Mouse (Mus musculus) kidney, embryonic 14.5 days (tissue): Measurements from ENCODE around the gene Olfr541. TPM values are rescaled to one million over a fixed set of nuclear protein-coding genes. Genes with fewer than 3 reads are reported as not detected.

Experiments used
- ATAC-seq: fragments of 200-750 bp; cut with Nextera tagmentation; 2 replicates; pipeline ENCODE4 v1.8.0; 2017; ENCODE audit warnings: moderate number of reproducible peaks, mild to moderate bottlenecking, moderate TSS enrichment, moderate library complexity; ENCODE audit not compliant: low FRiP score, low TSS enrichment
- H3K27ac ChIP-seq: fragments of 300-500 bp; sonication (generic); 2 replicates; pipeline ENCODE4 v1.5.1; 2014; ENCODE audit warnings: low read depth, mild to moderate bottlenecking, low read length, moderate library complexity, mixed read lengths
- H3K27me3 ChIP-seq: fragments of 300-500 bp; sonication (generic); 2 replicates; pipeline ENCODE4 v1.6.1; 2014; ENCODE audit warnings: mild to moderate bottlenecking, low read length; ENCODE audit not compliant: control insufficient read depth, insufficient read depth
- H3K36me3 ChIP-seq: fragments of 300-500 bp; sonication (generic); 2 replicates; pipeline ENCODE4 v1.6.1; 2014; ENCODE audit warnings: low read length, mixed read lengths; ENCODE audit not compliant: control insufficient read depth, insufficient read depth
- H3K4me1 ChIP-seq: fragments of 300-500 bp; sonication (generic); 2 replicates; pipeline ENCODE4 v1.6.1; 2014; ENCODE audit warnings: low read length, mixed read lengths; ENCODE audit not compliant: control insufficient read depth, insufficient read depth
- H3K4me2 ChIP-seq: fragments of 300-500 bp; sonication (generic); replicated peaks from 2 replicates; pipeline ENCODE4 v1.6.1; 2014; ENCODE audit warnings: low read depth, mild to moderate bottlenecking, low read length
- H3K4me3 ChIP-seq: fragments of 300-500 bp; sonication (generic); 2 replicates; pipeline ENCODE4 v1.5.1; 2014; ENCODE audit warnings: mild to moderate bottlenecking, low read length
- H3K9ac ChIP-seq: fragments of 300-500 bp; sonication (generic); 2 replicates; pipeline ENCODE4 v1.6.1; 2014; ENCODE audit warnings: low read depth, mild to moderate bottlenecking, low read length, moderate library complexity
- H3K9me3 ChIP-seq: fragments of 300-500 bp; sonication (generic); 2 replicates; pipeline ENCODE4 v1.6.1; 2016; ENCODE audit warnings: low read length; ENCODE audit not compliant: control insufficient read depth
- WGBS: fragments of 180-500 bp; shearing (Covaris S2); extraction: QIAGEN DNeasy Blood & Tissue Kit; methylation state at CpG from one replicate; pipeline ENCODE4 v1.1.7; 2014; 5-methylcytosine and 5-hydroxymethylcytosine counted together
- polyA plus RNA-seq: library from polyadenylated mRNA; unstranded; fragments of >200 nt; fragmentation: Nextera tagmentation; extraction: Ambion mirVana; gene quantifications from 2 replicates; pipeline ENCODE4 v1.2.1, GENCODE M21; 2014

Olfr541 gene
- polyA plus RNA-seq, 1 experiment from 2014 or later = not detected

DNA sequence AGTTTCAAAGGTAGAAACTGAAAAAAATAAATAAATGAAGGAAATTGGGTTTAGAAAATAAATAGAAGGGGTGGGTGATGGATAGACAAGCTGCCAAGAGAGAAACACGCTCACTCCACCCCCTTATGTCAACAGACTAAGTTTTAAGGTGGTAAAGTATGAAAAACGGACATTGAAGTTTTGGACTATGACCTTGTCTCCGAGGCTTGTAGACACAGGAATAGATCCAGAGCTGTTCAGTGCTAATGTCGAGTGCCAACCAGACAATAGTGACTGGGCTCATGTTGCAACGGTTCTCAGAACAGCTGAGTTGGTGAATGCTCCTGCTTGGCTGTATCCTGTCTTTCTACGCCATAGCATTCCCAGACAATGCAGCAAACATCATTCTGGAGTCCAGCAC lies 24.0 kb downstream of the Olfr541 start:
- 77% methylated on average over 6 of the region's 6 CpGs for WGBS
- no peak overlapping the region for H3K27ac ChIP-seq
- H3K27me3 ChIP-seq = no peaks in the 10 kb centered on the region
- H3K9ac ChIP-seq = no peak overlapping the region
- no peaks in the 10 kb centered on the region for H3K9me3 ChIP-seq
- H3K4me3 ChIP-seq = no peak overlapping the region
- no peaks in the 10 kb centered on the region for H3K36me3 ChIP-seq
- no peak for ATAC-seq
- H3K4me1 ChIP-seq = no peaks in the 10 kb centered on the region
- H3K4me2 ChIP-seq = no peak overlapping the region

DNA sequence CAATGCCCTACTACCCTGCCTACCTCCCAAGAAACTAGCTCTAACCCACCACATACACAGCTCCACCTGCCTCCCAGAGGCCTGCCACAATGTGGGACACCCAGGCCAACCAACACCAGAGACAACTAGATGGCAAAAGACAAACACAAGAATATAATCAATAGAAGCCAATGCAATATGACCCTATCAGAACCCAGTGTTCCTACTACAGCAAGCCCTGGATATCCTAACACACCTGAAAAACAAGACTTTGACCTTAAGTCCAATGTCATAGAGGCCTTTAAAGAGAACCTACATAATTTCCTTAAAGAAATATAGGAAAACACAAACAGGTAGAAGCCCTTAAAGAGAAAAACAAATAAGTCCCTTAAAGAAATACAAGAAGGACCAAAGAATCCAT lies 28.5 kb downstream of the Olfr541 start:
- Histone ChIP-seq H3K4me1 (no peaks in the 10 kb centered on the region), H3K4me2 (no peak overlapping the region), H3K27me3 (no peaks in the 10 kb centered on the region), H3K4me3 (no peak overlapping the region), H3K9me3 (no peaks in the 10 kb centered on the region), H3K27ac (no peak overlapping the region), H3K9ac (no peak overlapping the region), H3K36me3 (no peaks in the 10 kb centered on the region)
- no peak for ATAC-seq

DNA sequence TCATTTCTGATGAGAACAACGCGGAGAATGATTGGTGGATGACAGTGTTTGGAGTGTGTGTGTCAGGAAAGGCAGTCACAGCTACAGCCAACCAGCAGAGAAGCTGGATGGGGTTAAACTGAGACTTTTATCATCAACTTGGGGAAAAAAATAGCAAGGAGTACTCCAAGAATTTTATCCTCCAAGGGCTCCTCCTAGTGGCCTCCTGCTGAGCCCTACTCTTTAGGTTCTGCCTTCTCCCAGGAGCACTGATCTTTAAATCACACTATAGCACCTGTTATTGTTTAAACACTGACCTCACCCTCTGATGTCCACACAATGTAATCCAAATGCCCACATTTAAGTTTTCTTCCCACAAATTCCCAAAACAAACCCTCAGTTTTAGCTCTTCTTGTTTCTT lies 36.1 kb downstream of the Olfr541 start:
- Histone ChIP-seq H3K4me3 (no peak overlapping the region), H3K9ac (no peak overlapping the region), H3K4me2 (no peak overlapping the region), H3K9me3 (no peaks in the 10 kb centered on the region), H3K36me3 (no peaks in the 10 kb centered on the region), H3K27me3 (no peaks in the 10 kb centered on the region), H3K4me1 (no peaks in the 10 kb centered on the region), H3K27ac (no peak overlapping the region)
- no peak for ATAC-seq
- WGBS = 80% methylated on average over 2 of the region's 2 CpGs

DNA sequence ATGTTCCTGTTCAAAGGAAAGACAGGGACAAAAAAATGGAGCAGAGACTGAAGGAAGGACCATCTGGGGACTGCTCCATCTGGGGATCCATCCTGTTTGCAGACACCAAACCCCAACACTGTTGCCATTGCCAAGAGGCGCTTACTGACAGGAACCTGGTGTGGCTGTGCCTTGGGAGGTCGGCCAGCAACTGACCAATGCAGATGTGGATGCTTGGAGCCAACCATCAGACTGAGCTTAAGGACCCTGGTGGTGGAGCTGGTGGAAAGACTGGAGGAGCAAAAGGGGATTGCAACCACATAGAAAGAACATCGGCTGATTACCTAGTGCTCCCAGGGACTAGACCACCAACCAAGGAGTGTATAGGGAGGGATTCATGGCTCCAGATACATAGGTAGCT lies 50.3 kb downstream of the Olfr541 start:
- no peak overlapping the region for H3K4me3 ChIP-seq
- no peaks in the 10 kb centered on the region for H3K9me3 ChIP-seq
- H3K9ac ChIP-seq = no peak overlapping the region
- no peak overlapping the region for H3K4me2 ChIP-seq
- ATAC-seq = no peak
- no peak overlapping the region for H3K27ac ChIP-seq
- no peaks in the 10 kb centered on the region for H3K4me1 ChIP-seq
- 84% methylated on average over 3 of the region's 3 CpGs for WGBS
- H3K36me3 ChIP-seq = no peaks in the 10 kb centered on the region
- H3K27me3 ChIP-seq = no peaks in the 10 kb centered on the region

DNA sequence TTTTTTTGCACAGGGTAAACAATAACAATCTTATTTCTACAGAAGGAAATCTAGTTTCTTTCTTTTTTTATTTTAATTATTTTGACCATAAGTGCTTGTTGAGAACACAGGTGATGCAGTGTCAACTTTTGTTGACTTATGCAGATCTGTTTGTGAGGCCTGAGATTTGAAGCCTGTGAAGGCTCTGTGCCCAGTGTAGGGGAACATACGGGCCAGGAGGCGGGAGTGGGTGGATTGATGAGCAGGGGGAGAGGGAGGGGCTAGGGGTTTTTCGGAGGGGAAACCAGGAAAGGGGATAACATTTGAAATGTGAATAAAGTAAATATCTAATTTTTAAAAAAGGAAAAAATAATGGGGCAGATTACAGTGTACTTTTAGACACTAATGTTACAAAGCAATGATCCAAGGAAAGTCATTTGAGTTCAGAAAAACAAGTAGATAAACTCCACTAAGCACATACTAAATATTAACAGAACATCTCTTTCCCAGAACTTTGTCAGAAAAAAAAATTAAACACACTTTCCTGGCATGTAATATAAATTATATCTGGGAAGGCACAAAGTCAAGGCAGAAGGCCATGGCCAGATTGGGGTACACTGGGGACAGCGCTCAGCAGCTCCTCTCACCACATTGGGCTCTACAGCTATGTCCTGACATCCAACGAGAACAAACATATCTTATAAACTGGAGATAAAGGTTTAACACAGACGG lies 51.2 kb downstream of the Olfr541 start:
- no peaks in the 10 kb centered on the region for H3K9me3 ChIP-seq
- H3K27me3 ChIP-seq = no peaks in the 10 kb centered on the region
- no peak overlapping the region for H3K27ac ChIP-seq
- no peak overlapping the region for H3K9ac ChIP-seq
- no peak for ATAC-seq
- H3K4me2 ChIP-seq = no peak overlapping the region
- H3K4me1 ChIP-seq = no peaks in the 10 kb centered on the region
- 73% methylated on average over 6 of the region's 6 CpGs for WGBS
- no peaks in the 10 kb centered on the region for H3K36me3 ChIP-seq
- no peak overlapping the region for H3K4me3 ChIP-seq

DNA sequence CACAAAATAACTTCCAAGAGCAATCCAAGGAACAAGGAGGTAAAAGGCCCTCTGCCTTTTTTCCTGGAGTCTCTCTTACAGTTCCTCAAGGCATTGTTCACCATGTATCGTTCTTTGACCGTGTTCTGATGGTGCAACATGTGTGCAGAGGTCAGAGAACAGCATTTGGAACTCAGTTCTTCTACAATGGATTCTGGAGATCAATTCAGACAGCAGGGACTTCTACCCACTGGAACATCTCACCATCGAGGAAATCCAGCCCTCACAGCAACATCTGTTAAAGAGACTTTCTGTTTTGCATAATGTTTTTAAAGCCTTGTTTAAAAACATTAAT lies 51.7 kb downstream of the Olfr541 start:
- no peaks in the 10 kb centered on the region for H3K9me3 ChIP-seq
- no peak overlapping the region for H3K4me3 ChIP-seq
- 81% methylated on average over 3 of the region's 3 CpGs for WGBS
- no peak overlapping the region for H3K27ac ChIP-seq
- no peaks in the 10 kb centered on the region for H3K4me1 ChIP-seq
- H3K36me3 ChIP-seq = no peaks in the 10 kb centered on the region
- no peak for ATAC-seq
- H3K4me2 ChIP-seq = no peak overlapping the region
- H3K9ac ChIP-seq = no peak overlapping the region
- H3K27me3 ChIP-seq = no peaks in the 10 kb centered on the region

DNA sequence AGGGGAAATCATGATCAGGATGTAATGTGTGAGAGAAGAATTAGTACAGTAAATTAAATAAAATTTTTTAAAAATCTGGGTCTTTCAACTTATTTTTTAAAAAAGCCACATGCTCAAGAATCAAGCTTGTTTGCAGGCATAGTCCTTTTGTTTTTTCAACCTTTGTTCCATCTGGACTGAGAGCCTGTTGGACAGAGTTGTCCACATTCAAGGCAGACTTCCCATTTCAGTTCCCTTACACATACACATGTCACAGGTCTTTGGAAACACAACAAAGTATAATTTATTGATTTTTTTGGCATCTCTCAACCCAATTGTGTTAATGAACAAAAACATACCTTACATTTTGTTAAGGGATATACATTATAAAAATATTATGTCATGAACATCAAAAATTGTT lies 57.5 kb downstream of the Olfr541 start:
- no peak overlapping the region for H3K9ac ChIP-seq
- no peak for ATAC-seq
- H3K36me3 ChIP-seq = no peaks in the 10 kb centered on the region
- no peaks in the 10 kb centered on the region for H3K9me3 ChIP-seq
- H3K4me2 ChIP-seq = no peak overlapping the region
- no peak overlapping the region for H3K27ac ChIP-seq
- H3K4me3 ChIP-seq = no peak overlapping the region
- H3K4me1 ChIP-seq = no peaks in the 10 kb centered on the region
- no peaks in the 10 kb centered on the region for H3K27me3 ChIP-seq

Other genes with a start within 250 kb of the Olfr541 start
- gene Olfr533, start 233.9 kb upstream of the Olfr541 start, polyA plus RNA-seq = not detected in 2 replicates
- not detected in 2 replicates for gene Olfr535, start 213.1 kb upstream of the Olfr541 start, polyA plus RNA-seq
- gene Olfr536, start 189.9 kb upstream of the Olfr541 start, polyA plus RNA-seq = not detected in 2 replicates
- not detected in 2 replicates for gene Olfr538, start 129.4 kb upstream of the Olfr541 start, polyA plus RNA-seq
- gene Olfr46, start 96.0 kb upstream of the Olfr541 start, polyA plus RNA-seq = not detected in 2 replicates
- gene Olfr61, start 68.3 kb upstream of the Olfr541 start, polyA plus RNA-seq = not detected in 2 replicates
- not detected in 2 replicates for gene Olfr53, start 50.8 kb upstream of the Olfr541 start, polyA plus RNA-seq
- not detected in 2 replicates for gene Olfr539, start 37.3 kb upstream of the Olfr541 start, polyA plus RNA-seq
- not detected in 2 replicates for gene Olfr45, start 15.3 kb upstream of the Olfr541 start, polyA plus RNA-seq
- 0.12 TPM in 1 of 2 replicates, not detected in the other for gene Cyp2e1, start 66.5 kb downstream of the Olfr541 start, polyA plus RNA-seq
- gene Syce1, start 90.6 kb downstream of the Olfr541 start, polyA plus RNA-seq = 0.28 TPM in 1 of 2 replicates, not detected in the other
- gene Zfp941, start 124.9 kb downstream of the Olfr541 start, polyA plus RNA-seq = 1.4 and 2.1 TPM in 2 replicates
- 0.85 TPM in 1 of 2 replicates, not detected in the other for gene Urah, start 137.8 kb downstream of the Olfr541 start, polyA plus RNA-seq
- not detected in 2 replicates for gene Scgb1c1, start 148.3 kb downstream of the Olfr541 start, polyA plus RNA-seq
- gene Odf3, start 150.5 kb downstream of the Olfr541 start, polyA plus RNA-seq = not detected in 2 replicates
- gene Gm45785, start 159.1 kb downstream of the Olfr541 start, polyA plus RNA-seq = not detected in 2 replicates
- 40.8 and 49.4 TPM in 2 replicates for gene Ric8a, start 159.7 kb downstream of the Olfr541 start, polyA plus RNA-seq
- gene Bet1l, start 160.3 kb downstream of the Olfr541 start, polyA plus RNA-seq = 38.6 and 41.7 TPM in 2 replicates
- gene Psmd13, start 184.7 kb downstream of the Olfr541 start, polyA plus RNA-seq = 148 and 226 TPM in 2 replicates
- 22.8 and 26.2 TPM in 2 replicates for gene Sirt3, start 185.0 kb downstream of the Olfr541 start, polyA plus RNA-seq
- not detected in 2 replicates for gene Cox8b, start 203.2 kb downstream of the Olfr541 start, polyA plus RNA-seq
- 0.17 and 0.61 TPM in 2 replicates for gene Nlrp6, start 223.6 kb downstream of the Olfr541 start, polyA plus RNA-seq
- 15.9 and 20.5 TPM in 2 replicates for gene Pgghg, start 244.1 kb downstream of the Olfr541 start, polyA plus RNA-seq